Mouse (Mus musculus) left cerebral cortex, postnatal 10 days (tissue): ENCODE data around the gene Isca1. TPM values are rescaled to one million over a fixed set of nuclear protein-coding genes. Genes with fewer than 3 reads are reported as not detected.
"Not testable (repeated sequence)": the region's sequence is repeated elsewhere in the genome, so short reads cannot be mapped to it uniquely, and the experiment has no call there.

Experiments used
- DNase-seq, 2 experiments: peaks; one replicate each; pipeline ENCODE4 v3.0.0; 2021 to 2022; ENCODE audit warnings: low spot score in 2 of 2, mixed read lengths in 1 of 2; ENCODE audit errors: extremely low spot score in 1 of 2
- intact Hi-C: fragments of 180-260 bp; cut with DNase I; formaldehyde crosslinking; loops from one replicate; pipeline ENCODE4 v1.15.1; 2025
- total RNA-seq, 2 experiments: library from RNA; stranded (reverse); gene quantifications; 2 replicates each; pipeline ENCODE4 v1.2.3; 2021

Gene Isca1
- total RNA-seq, 2 experiments from 2014 or later, result 101 to 107 TPM

DNA sequence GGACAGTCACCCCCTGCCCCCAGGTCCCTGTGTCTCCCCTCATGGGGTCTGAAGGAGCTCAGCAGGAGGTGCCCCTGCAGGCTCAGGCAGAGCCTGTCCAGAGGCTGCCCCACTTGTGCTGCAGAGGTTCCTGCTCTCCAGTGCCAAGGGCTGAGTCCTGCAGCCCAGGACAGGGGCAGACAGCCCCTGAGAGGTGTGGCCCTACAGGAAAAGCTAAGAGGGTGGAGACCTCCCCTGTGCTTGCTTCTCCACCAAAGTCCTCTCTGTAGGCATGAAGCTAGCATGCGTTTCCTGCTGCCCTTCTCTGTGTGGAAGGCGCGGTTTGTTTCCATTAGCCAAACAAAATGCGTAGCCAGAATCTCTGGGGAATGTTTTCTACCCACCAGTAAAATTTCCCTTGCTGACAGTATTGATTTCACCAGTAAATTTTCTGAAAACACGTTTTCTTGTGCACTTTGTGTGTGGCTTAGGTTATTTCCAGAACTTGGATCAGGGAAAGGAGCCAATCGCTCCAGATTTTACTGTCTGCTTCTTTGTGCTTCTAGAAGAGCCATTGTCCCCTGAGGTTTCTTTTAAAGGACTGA, 50.7 kb downstream of the Isca1 start:
- intact Hi-C loops, result not testable (repeated sequence)
- peak in 1 of 2 experiments; percentile 53 for DNase-seq

GRCm38 (mm10) chr13:59713710-59714109, 55.9 kb downstream of the Isca1 start:
- DNase-seq, result no peak
- intact Hi-C loops, result no loop called here

- DNase-seq, intact Hi-C loops: not testable (repeated sequence)
These were observed 57.6 kb downstream of the Isca1 start, which contains the start of gene Spata31d1b for GRCm38 (mm10) chr13:59711984-59712383. Gene Spata31d1b, plus strand, starts transcription at chr13:59712284.

DNA sequence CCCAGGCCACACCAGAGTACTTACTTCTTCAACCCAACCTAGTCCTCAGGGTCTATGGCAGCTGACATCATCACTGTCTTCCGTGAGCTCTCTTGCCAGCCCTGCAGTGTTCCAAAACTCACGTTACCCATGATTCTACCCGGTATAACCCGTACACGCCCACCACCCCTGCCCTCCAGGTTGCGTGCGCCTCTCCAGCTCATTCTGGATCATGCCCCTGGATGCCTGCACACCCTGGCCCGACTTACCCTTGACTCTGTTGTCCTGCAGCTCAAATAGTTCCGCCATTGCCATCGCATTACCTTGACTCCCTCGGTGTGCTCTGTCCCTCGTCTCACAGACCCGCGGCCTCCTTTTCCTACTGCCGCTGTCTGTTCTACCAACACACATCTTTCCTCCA, 59.4 kb downstream of the Isca1 start, which contains the start of gene Spata31d1a:
TSS of gene Spata31d1a (minus strand) at position 101 of the 400 bp plus-strand sequence.
- no peak for DNase-seq
- intact Hi-C loops, result no loop called here

Other genes with a start within 250 kb of the Isca1 start
- gene Agtpbp1, start 184.6 kb downstream of the Isca1 start, total RNA-seq, result 100 to 1,000 TPM; 390 to 408 TPM
- 100 to 1,000 TPM in 1 of 2 experiments, 10 to 100 TPM in 1; 99.0 to 107 TPM for gene Naa35, start 184.6 kb downstream of the Isca1 start, total RNA-seq
- 10 to 100 TPM; 15.5 to 15.9 TPM for gene Golm1, start 94.0 kb downstream of the Isca1 start, total RNA-seq
- gene 4921517D22Rik, start 75.7 kb downstream of the Isca1 start, total RNA-seq, result not detected
- gene Spata31d1a, start 59.5 kb downstream of the Isca1 start, total RNA-seq, result under 1 TPM; 0.19 to 0.20 TPM
- not detected for gene Spata31d1b, start 57.5 kb downstream of the Isca1 start, total RNA-seq
- gene Spata31d1d, start 38.1 kb downstream of the Isca1 start, total RNA-seq, result not detected
- under 1 TPM; 0.43 to 0.81 TPM for gene 1700014D04Rik, start 23.1 kb downstream of the Isca1 start, total RNA-seq
- gene Gm49354, start 12.4 kb upstream of the Isca1 start, total RNA-seq, result not detected
- 10 to 100 TPM; 67.4 to 67.6 TPM for gene Tut7, start 53.3 kb upstream of the Isca1 start, total RNA-seq